Mouse (Mus musculus) CH12.LX (cell line): ENCODE results near the gene Slc43a2. TPM values are rescaled to one million over a fixed set of nuclear protein-coding genes. Genes with fewer than 3 reads are reported as not detected.

Experiments used
- DNase-seq: peaks from one replicate; pipeline ENCODE4 v3.0.0-alpha.2; 2013; ENCODE audit errors: extremely low read depth
- H3K27ac ChIP-seq: 2 replicates; pipeline ENCODE4 v1.5.1; 2012; ENCODE audit warnings: low read depth, mild to moderate bottlenecking, control low read depth, moderate library complexity; ENCODE audit not compliant: insufficient read depth
- H3K27me3 ChIP-seq: replicated peaks from 2 replicates; pipeline ENCODE3; 2012; ENCODE audit warnings: inconsistent platforms
- H3K36me3 ChIP-seq, 2 experiments: replicated peaks in 1 of 2; 2 replicates each; pipeline versions ENCODE3 to v1.6.1; 2012; ENCODE audit warnings: inconsistent platforms in 1 of 2, low read length in 1 of 2, mild to moderate bottlenecking in 1 of 2, mixed read lengths in 1 of 2, moderate library complexity in 1 of 2; ENCODE audit not compliant: control insufficient read depth in 1 of 2, insufficient read depth in 1 of 2
- H3K4me1 ChIP-seq, 2 experiments: 2 replicates each; pipeline ENCODE4 v1.6.1; 2012; ENCODE audit warnings: inconsistent platforms in 1 of 2, moderate library complexity in 1 of 2; ENCODE audit not compliant: insufficient read depth in 2 of 2, control insufficient read depth in 1 of 2
- H3K4me2 ChIP-seq: 2 replicates; pipeline ENCODE4 v1.6.1; 2012; ENCODE audit warnings: low read depth, mild to moderate bottlenecking, control low read depth; ENCODE audit not compliant: poor library complexity, insufficient read depth, severe bottlenecking
- H3K4me3 ChIP-seq, 3 experiments: fragments of 150-350 bp in 1 of 3; sonication (generic) in 1 of 3; replicated peaks in 1 of 3; 2 replicates each; pipeline versions ENCODE3 to v1.5.1; 2011 to 2012; ENCODE audit warnings: low read depth in 2 of 3, low read length in 2 of 3, mild to moderate bottlenecking in 2 of 3, moderate library complexity in 2 of 3, control low read depth in 1 of 3, improper control_type of control experiment in 1 of 3, inconsistent platforms in 1 of 3, mixed read lengths in 1 of 3; ENCODE audit not compliant: poor library complexity in 1 of 3
- H3K79me2 ChIP-seq: replicated peaks from 2 replicates; pipeline ENCODE4 v1.6.1; 2012; ENCODE audit warnings: mild to moderate bottlenecking, moderate library complexity; ENCODE audit not compliant: control insufficient read depth, poor library complexity, insufficient read depth, severe bottlenecking; ENCODE audit errors: extremely low read depth
- H3K9ac ChIP-seq: 2 replicates; pipeline ENCODE4 v1.6.1; 2012; ENCODE audit warnings: low read depth, mild to moderate bottlenecking, control low read depth, moderate library complexity; ENCODE audit not compliant: insufficient read depth
- H3K9me3 ChIP-seq: replicated peaks from 2 replicates; pipeline ENCODE3; 2012; ENCODE audit warnings: low read length, inconsistent platforms, mixed read lengths
- BHLHE40 ChIP-seq: IDR thresholded peaks from 2 replicates; pipeline ENCODE4 v1.6.1; 2011; ENCODE audit warnings: mild to moderate bottlenecking, low read depth, low read length, improper control_type of control experiment
- CHD1 ChIP-seq: IDR thresholded peaks from 2 replicates; pipeline ENCODE4 v1.6.1; 2012; ENCODE audit warnings: low read depth, low read length, improper control_type of control experiment, inconsistent platforms
- CHD2 ChIP-seq: IDR thresholded peaks from 2 replicates; pipeline ENCODE4 v1.6.1; 2011; ENCODE audit warnings: low read length, improper control_type of control experiment
- ELF1 ChIP-seq: IDR thresholded peaks from 2 replicates; pipeline ENCODE4 v1.6.1; 2014; ENCODE audit warnings: low read depth, mild to moderate bottlenecking, inconsistent platforms, low read length, improper control_type of control experiment
- EP300 ChIP-seq: IDR thresholded peaks from 2 replicates; pipeline ENCODE4 v1.6.1; 2011; ENCODE audit warnings: low read length, improper control_type of control experiment
- ETS1 ChIP-seq: conservative IDR thresholded peaks from 2 replicates; pipeline ENCODE4 v1.6.1; 2012; ENCODE audit warnings: low read depth, mild to moderate bottlenecking, inconsistent platforms, low read length, improper control_type of control experiment, moderate library complexity
- GABPA ChIP-seq: IDR thresholded peaks from 2 replicates; pipeline ENCODE4 v1.6.1; 2012; ENCODE audit warnings: low read depth, low read length, improper control_type of control experiment, inconsistent platforms; ENCODE audit not compliant: insufficient replicate concordance
- HCFC1 ChIP-seq: IDR thresholded peaks from 2 replicates; pipeline ENCODE4 v1.6.1; 2012; ENCODE audit warnings: low read depth, mild to moderate bottlenecking, inconsistent platforms, low read length, improper control_type of control experiment
- IRF4 ChIP-seq: IDR thresholded peaks from 2 replicates; pipeline ENCODE4 v1.6.1; 2014; ENCODE audit warnings: low read depth, mild to moderate bottlenecking, inconsistent platforms, low read length, improper control_type of control experiment
- JUN ChIP-seq: IDR thresholded peaks from 2 replicates; pipeline ENCODE4 v1.6.1; 2011; ENCODE audit warnings: low read depth, mild to moderate bottlenecking, low read length, improper control_type of control experiment, moderate library complexity; ENCODE audit not compliant: insufficient read depth
- JUND ChIP-seq: conservative IDR thresholded peaks from 2 replicates; pipeline ENCODE4 v1.6.1; 2011; ENCODE audit warnings: low read depth, low read length, improper control_type of control experiment
- KAT2A ChIP-seq: IDR thresholded peaks from 2 replicates; pipeline ENCODE4 v1.6.1; 2012; ENCODE audit warnings: low read length, improper control_type of control experiment, inconsistent platforms; ENCODE audit not compliant: insufficient replicate concordance
- MAFK ChIP-seq: IDR thresholded peaks from 2 replicates; pipeline ENCODE4 v1.6.1; 2011; ENCODE audit warnings: low read length, improper control_type of control experiment; ENCODE audit not compliant: insufficient replicate concordance
- MAZ ChIP-seq: IDR thresholded peaks from 2 replicates; pipeline ENCODE4 v1.6.1; 2012; ENCODE audit warnings: low read depth, mild to moderate bottlenecking, inconsistent platforms, low read length, improper control_type of control experiment, moderate library complexity
- MEF2A ChIP-seq: IDR thresholded peaks from 2 replicates; pipeline ENCODE4 v1.6.1; 2014; ENCODE audit warnings: low read depth, mild to moderate bottlenecking, inconsistent platforms, low read length, improper control_type of control experiment, borderline replicate concordance
- MXI1 ChIP-seq: IDR thresholded peaks from 2 replicates; pipeline ENCODE4 v1.6.1; 2011; ENCODE audit warnings: mild to moderate bottlenecking, low read depth, low read length, improper control_type of control experiment
- MYC ChIP-seq: IDR thresholded peaks from 2 replicates; pipeline ENCODE4 v1.6.1; 2011; ENCODE audit warnings: low read depth, mild to moderate bottlenecking, improper control_type of control experiment, low read length
- NELFE ChIP-seq: IDR thresholded peaks from 2 replicates; pipeline ENCODE4 v1.6.1; 2011; ENCODE audit warnings: low read depth, low read length, improper control_type of control experiment
- NRF1 ChIP-seq: IDR thresholded peaks from 2 replicates; pipeline ENCODE4 v1.6.1; 2014; ENCODE audit warnings: low read depth, mild to moderate bottlenecking, inconsistent platforms, low read length, improper control_type of control experiment, moderate library complexity
- POLR2A ChIP-seq: IDR thresholded peaks from 2 replicates; pipeline ENCODE4 v1.6.1; 2011; ENCODE audit warnings: low read depth, mild to moderate bottlenecking, improper control_type of control experiment, low read length
- RAD21 ChIP-seq: IDR thresholded peaks from 2 replicates; pipeline ENCODE4 v1.6.1; 2011; ENCODE audit warnings: low read depth, mild to moderate bottlenecking, low read length, improper control_type of control experiment, moderate library complexity
- SIN3A ChIP-seq: IDR thresholded peaks from 2 replicates; pipeline ENCODE4 v1.6.1; 2012; ENCODE audit warnings: low read length, improper control_type of control experiment, inconsistent platforms
- SMC3 ChIP-seq: IDR thresholded peaks from 2 replicates; pipeline ENCODE4 v1.6.1; 2011; ENCODE audit warnings: low read depth, low read length, improper control_type of control experiment
- TBP ChIP-seq: conservative IDR thresholded peaks from 2 replicates; pipeline ENCODE4 v1.6.1; 2011; ENCODE audit warnings: low read depth, low read length, improper control_type of control experiment
- TCF12 ChIP-seq: IDR thresholded peaks from 2 replicates; pipeline ENCODE4 v1.6.1; 2014; ENCODE audit warnings: low read depth, mild to moderate bottlenecking, inconsistent platforms, low read length, improper control_type of control experiment
- UBTF ChIP-seq: IDR thresholded peaks from 2 replicates; pipeline ENCODE4 v1.6.1; 2012; ENCODE audit warnings: low read depth, mild to moderate bottlenecking, inconsistent platforms, low read length, improper control_type of control experiment, moderate library complexity
- USF1 ChIP-seq: IDR thresholded peaks from 2 replicates; pipeline ENCODE4 v1.6.1; 2014; ENCODE audit warnings: low read depth, mild to moderate bottlenecking, inconsistent platforms, low read length, improper control_type of control experiment
- USF2 ChIP-seq: conservative IDR thresholded peaks from 2 replicates; pipeline ENCODE4 v1.6.1; 2011; ENCODE audit warnings: low read depth, low read length, improper control_type of control experiment
- ZC3H11A ChIP-seq: IDR thresholded peaks from 2 replicates; pipeline ENCODE4 v1.6.1; 2012; ENCODE audit warnings: low read depth, mild to moderate bottlenecking, inconsistent platforms, low read length, improper control_type of control experiment
- ZMIZ1 ChIP-seq: IDR thresholded peaks from 2 replicates; pipeline ENCODE4 v1.6.1; 2012; ENCODE audit warnings: low read depth, mild to moderate bottlenecking, inconsistent platforms, low read length, improper control_type of control experiment
- ZNF384 ChIP-seq: IDR thresholded peaks from 2 replicates; pipeline ENCODE4 v1.6.1; 2012; ENCODE audit warnings: low read depth, low read length, improper control_type of control experiment, inconsistent platforms
- dilution Hi-C: fragments of 300-500 bp; cut with MboI; formaldehyde crosslinking; loops from 2 replicates; pipeline ENCODE4 v1.14.3; 2020; ENCODE audit warnings: low sequenced_read_pairs; ENCODE audit not compliant: extremely low pct_unique_long_range_greater_than_20kb, extremely low pct_ligation_motif_present
- in situ Hi-C: fragments of 300-500 bp; cut with MboI; formaldehyde crosslinking; loops from 3 replicates; pipeline ENCODE4 v1.14.3; 2019; ENCODE audit warnings: low sequenced_read_pairs, low pct_ligation_motif_present, low pct_unique_long_range_greater_than_20kb, mixed read lengths
- polyA plus RNA-seq: library from polyadenylated mRNA; unstranded; fragments of >175 nt; gene quantifications from 2 replicates; pipeline ENCODE4 v1.2.1, GENCODE M21; 2012; ENCODE audit warnings: low read depth; ENCODE audit not compliant: insufficient read length
- total RNA-seq, 2 experiments: library from RNA; depleted of rRNA; stranded (reverse); fragments of 300-350 nt in 1 of 2; fragments of >200 nt in 1 of 2; gene quantifications; 2 replicates each; pipeline ENCODE4 v1.2.3; 2012 to 2014

Slc43a2 gene
- total and polyA plus RNA-seq, 3 experiments = 5.0 to 8.9 (median 8.8) TPM

DNA sequence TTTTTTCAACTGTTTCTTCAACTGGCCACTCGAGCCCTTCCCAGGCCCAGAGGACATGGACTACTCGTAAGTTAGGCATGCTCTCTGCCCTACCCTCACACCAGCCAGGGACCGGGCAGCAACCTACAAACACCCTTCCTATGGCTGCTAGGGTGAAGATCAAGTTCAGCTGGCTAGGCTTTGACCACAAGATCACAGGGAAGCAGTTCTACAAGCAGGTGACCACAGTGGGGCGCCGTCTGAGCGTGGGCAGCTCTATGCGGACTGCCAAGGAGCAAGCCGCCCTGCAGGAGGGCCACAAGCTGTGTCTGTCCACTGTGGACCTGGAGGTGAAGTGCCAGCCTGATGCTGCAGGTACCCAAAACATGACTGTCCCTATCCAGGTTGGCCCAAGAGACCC lies 31.3 kb downstream of the Slc43a2 start (continued):
- TF ChIP-seq RAD21 (peak; percentile 70), HCFC1 (no peak; the same call in 1 of the 2 replicates), KAT2A (no peak), SMC3 (peak; percentile 70), USF2 (no peak), USF1 (no peak), ZC3H11A (no peak), JUN (no peak), JUND (no peak), ZMIZ1 (no peak), ZNF384 (0 out of 2 replicates have a peak, but pooled peaks have one; percentile 4)

GRCm38 (mm10) chr11:75563851-75564548 lies 32.5 kb downstream of the Slc43a2 start:
- in situ Hi-C loops = no loop called here
- peak overlapping the region; percentile 89 for H3K4me2 ChIP-seq
- dilution Hi-C loops = no loop called here
- TF ChIP-seq MXI1 (peak; percentile 57), JUND (0 out of 2 replicates have a peak, but pooled peaks have one; percentile 20), IRF4 (peak; percentile 71), GABPA (no peak), HCFC1 (no peak; the same call in 1 of the 2 replicates), UBTF (peak; percentile 63; the same call in 1 of the 2 replicates), TBP (0 out of 2 replicates have a peak, but pooled peaks have one; percentile 25), ZC3H11A (no peak), POLR2A (0 out of 2 replicates have a peak, but pooled peaks have one; percentile 33), ZNF384 (no peak), USF2 (no peak), ZMIZ1 (peak; percentile 83), SIN3A (peak; percentile 78), MEF2A (peak; percentile 91), MAFK (peak; percentile 94), MAZ (peak; percentile 26; the same call in 1 of the 2 replicates), NRF1 (peak; percentile 70), CHD1 (peak; percentile 92; the same call in 1 of the 2 replicates), BHLHE40 (peak; percentile 32; the same call in 1 of the 2 replicates), ETS1 (peak; percentile 76), KAT2A (0 out of 2 replicates have a peak, but pooled peaks have one; percentile 25), TCF12 (peak; percentile 53; the same call in 1 of the 2 replicates), EP300 (peak; percentile 76; the same call in 1 of the 2 replicates), MYC (no peak), SMC3 (no peak), CHD2 (peak; percentile 62; the same call in 1 of the 2 replicates), NELFE (peak; percentile 28), JUN (peak; percentile 23), ELF1 (peak; percentile 43; the same call in 1 of the 2 replicates)
- DNase-seq = peak; percentile 76
- peaks cover 45 to 92% of the 10 kb centered on the region in 2 experiments for H3K4me1 ChIP-seq
- H3K79me2 ChIP-seq = no peaks in the 10 kb centered on the region
- no peaks in the 10 kb centered on the region for H3K27me3 ChIP-seq
- peak overlapping the region; percentile 68 for H3K9ac ChIP-seq
- H3K27ac ChIP-seq = peak overlapping the region; percentile 98
- peaks cover 12 to 47% of the 10 kb centered on the region in 2 experiments for H3K36me3 ChIP-seq
- H3K4me3 ChIP-seq = peak overlapping the region; percentile 44 to 53 (median 45)
- no peaks in the 10 kb centered on the region for H3K9me3 ChIP-seq
